Mouse (Mus musculus) kidney, adult 2 months (tissue): ENCODE results near the gene Rhobtb3.

ENCODE experiments used
- CTCF ChIP-seq: fragments of 200-500 bp; conservative IDR thresholded peaks from 2 replicates; pipeline ENCODE4 v1.5.1; 2011; ENCODE audit warnings: low read depth, mild to moderate bottlenecking, control low read depth, low read length, moderate library complexity, mixed read lengths; ENCODE audit not compliant: insufficient read depth, insufficient read length
- POLR2A ChIP-seq: fragments of 200-500 bp; IDR thresholded peaks from one replicate; pipeline ENCODE4 v1.6.1; 2011; ENCODE audit warnings: low read depth, low read length, control low read depth

- TF ChIP-seq POLR2A (no peak), CTCF (no peak)
These were observed 102.9 kb downstream of the Rhobtb3 start for GRCm38 (mm10) chr13:75840752-75841285.
